Mouse (Mus musculus) left cerebral cortex, postnatal 10 days (tissue): ENCODE results near the gene Hist2h3c1. TPM values are rescaled to one million over a fixed set of nuclear protein-coding genes. Genes with fewer than 3 reads are reported as not detected.
"Not testable (repeated sequence)": the region's sequence is repeated elsewhere in the genome, so short reads cannot be mapped to it uniquely, and the experiment has no call there.

ENCODE experiments used
- DNase-seq, 2 experiments: peaks; one replicate each; pipeline ENCODE4 v3.0.0; 2021 to 2022; ENCODE audit warnings: low spot score in 2 of 2, mixed read lengths in 1 of 2; ENCODE audit errors: extremely low spot score in 1 of 2
- intact Hi-C: fragments of 180-260 bp; cut with DNase I; formaldehyde crosslinking; loops from one replicate; pipeline ENCODE4 v1.15.1; 2025
- total RNA-seq, 2 experiments: library from RNA; stranded (reverse); gene quantifications; 2 replicates each; pipeline ENCODE4 v1.2.3; 2021

Gene Hist2h3c1
- total RNA-seq, 2 experiments from 2014 or later = not detected

DNA sequence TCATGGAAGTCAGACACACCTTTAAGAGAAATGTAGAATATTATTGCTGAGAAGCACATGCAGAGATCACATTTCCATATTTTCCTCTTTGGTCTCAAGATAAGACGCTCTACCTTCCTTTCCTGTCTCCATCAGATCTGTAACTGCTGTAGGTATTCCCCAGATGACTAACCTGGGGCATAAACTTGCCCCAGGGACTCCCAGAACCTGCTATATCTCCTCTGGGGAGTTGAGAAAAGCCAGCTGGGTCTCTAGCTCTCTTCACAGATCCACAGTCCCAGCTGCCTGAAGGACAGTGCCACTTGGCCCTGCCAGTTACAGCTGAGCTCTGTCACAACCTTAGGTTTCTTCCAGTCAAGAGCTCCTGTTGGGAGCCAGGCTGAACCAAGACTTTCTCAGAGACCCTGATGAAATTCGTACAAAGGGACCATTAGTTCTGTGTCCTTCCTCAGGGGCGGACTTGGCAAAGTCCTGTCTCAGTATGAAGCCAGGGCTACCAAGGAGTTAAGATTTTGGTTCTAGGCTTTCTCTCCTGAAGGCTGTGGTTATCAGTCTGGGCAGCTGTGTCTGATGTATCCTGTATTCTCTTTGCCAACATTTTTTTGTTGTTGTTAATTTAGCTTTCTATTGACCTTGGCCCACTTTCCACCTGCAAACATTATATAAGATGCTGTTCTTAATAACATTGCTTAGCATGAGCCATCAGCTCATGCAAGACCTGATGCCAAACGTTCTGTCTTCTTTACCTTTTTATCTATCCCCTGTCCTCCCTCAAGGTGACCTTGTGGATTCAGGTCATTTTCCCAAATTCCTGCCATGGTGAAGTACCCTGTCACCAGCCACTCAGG is 15.4 kb upstream of the Hist2h3c1 start:
- DNase-seq = no peak
- intact Hi-C loops = no loop called here

DNA sequence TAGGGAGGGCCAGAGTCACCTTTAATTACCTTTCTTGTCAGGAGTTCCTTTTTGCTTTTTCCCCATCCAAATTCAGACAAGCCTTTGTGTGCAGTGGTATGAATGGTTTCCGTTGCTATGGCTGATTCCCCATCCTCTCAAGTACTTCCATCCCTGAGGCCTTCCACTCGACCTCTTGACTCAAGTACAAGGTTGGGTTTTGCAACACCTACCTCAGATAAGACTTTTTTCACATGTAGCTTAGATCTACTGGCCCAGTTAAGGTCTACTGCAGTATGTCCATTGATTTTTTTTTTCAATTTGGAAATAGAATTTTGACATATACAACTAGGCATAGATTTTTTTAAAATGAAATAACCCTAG is 14.7 kb upstream of the Hist2h3c1 start:
- intact Hi-C loops = no loop called here
- no peak for DNase-seq

DNA sequence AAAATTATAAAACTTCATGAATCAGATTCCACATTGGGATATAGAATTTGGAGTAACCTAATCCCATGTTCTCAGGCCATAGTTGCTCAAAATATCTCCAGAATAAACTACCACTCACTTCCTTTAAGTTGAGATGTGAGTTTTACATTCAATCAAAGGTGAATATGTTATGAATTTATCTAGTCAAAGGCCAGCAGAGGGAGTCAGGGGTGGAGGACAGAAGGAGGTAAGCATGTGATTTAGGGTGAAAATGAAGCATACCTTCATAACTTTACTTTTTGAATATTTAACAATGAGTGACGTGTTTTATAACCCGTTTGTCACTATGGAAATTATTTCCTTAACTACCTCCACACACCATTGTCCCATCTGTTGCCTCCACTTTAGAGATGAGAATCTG is 11.6 kb upstream of the Hist2h3c1 start:
- intact Hi-C loops = no loop called here
- DNase-seq = no peak

DNA sequence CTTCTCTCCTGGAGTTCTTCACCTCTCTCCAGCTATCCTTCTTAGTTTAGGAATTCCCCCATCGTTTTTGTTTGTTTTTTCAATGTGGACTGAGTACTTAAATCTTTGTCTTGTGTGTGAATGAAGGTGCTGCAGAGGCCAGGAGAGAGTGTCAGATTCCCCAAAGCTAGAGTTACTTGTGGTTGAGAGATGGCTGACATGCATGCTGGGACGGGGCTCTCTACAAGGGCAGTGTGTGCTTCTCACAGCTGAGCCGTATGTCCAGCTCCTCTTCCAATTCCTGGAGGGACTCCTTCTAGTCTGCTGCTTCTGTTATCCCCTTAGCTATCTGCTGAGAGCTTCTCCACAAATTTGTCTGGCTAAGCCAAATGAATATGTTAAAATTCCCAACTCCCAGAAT is 10.6 kb upstream of the Hist2h3c1 start:
- intact Hi-C loops = no loop called here
- DNase-seq = no peak

DNA sequence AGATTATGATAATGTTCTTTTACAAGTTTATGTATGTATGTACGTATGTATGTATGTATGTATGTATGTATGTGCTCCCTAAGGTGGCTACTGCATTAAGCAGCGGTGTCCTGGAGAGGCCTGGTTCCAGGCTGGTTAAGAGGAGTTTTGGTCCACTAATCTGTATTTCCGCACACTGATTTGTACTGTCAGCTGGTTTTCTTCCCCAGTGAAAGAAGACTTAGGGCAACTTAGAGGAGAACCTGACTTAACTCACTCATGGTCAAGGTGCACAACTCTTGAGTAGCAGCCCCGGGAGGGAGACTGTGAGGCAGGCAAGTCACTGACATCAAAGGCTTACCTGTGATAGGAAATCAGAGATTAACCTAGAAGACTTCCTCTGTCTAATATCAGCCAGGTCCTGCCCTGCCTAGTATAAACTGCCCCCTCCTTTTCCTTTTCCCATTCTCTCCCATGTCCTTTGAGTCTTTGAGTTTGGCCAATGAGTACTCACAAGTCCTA is 9.6 kb upstream of the Hist2h3c1 start:
- intact Hi-C loops = no loop called here
- no peak for DNase-seq

DNA sequence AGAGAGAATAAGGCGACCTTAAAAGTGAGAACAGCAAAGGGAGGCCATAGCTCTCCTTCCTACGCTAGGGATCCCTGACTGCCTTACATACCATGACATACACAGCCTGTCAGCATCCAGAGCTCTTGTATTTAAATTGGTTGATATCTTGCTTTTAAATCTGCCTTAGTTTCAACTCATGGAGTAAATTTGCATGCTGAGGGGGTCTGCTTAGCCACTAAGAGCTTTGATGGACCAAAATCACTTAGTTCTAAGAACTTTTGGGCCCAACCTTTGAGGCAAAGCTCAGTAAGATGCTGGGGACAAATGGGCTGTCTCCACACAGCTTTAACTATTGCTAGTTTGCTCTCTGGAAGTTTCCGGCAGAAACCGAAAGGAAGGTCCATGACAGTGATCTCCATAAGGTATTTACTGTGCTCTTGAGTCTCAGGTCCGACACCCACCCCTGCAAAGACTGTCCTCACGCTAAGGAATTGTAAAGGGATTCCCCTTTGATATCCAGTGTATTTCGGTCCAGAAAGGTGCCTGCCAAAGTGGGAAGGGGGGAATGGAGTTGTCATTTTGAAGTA is 9.1 kb upstream of the Hist2h3c1 start:
- no peak for DNase-seq
- intact Hi-C loops = no loop called here

DNA sequence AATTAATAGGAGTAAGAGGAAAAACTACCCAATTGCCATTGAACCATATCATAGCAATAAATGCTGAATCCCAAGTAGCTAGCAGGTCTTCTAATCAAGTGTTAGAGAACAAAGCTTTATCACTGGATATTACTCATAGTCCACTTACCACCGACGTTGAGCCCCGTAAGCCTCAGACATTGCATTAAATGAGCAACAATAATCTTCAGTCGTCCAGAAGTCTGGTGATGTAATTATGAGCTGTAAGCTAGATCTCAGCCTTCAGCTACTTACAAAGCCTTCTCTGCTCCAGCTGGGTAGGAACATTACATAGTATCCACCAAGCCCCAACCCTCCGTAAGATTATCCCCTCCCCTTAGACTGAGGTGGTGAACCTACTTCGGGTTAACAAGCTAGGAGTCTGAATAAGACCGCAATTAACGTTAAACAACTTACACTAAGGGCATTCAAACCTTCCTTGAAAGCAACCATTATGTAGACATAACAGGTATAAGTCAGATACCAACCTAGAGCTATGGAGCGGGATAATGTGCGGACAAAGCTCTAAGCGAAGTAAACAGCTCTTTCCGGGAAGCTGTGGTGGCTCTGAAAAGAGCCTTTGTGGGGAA is 8.5 kb upstream of the Hist2h3c1 start:
- intact Hi-C loops = no loop called here
- DNase-seq = no peak

DNA sequence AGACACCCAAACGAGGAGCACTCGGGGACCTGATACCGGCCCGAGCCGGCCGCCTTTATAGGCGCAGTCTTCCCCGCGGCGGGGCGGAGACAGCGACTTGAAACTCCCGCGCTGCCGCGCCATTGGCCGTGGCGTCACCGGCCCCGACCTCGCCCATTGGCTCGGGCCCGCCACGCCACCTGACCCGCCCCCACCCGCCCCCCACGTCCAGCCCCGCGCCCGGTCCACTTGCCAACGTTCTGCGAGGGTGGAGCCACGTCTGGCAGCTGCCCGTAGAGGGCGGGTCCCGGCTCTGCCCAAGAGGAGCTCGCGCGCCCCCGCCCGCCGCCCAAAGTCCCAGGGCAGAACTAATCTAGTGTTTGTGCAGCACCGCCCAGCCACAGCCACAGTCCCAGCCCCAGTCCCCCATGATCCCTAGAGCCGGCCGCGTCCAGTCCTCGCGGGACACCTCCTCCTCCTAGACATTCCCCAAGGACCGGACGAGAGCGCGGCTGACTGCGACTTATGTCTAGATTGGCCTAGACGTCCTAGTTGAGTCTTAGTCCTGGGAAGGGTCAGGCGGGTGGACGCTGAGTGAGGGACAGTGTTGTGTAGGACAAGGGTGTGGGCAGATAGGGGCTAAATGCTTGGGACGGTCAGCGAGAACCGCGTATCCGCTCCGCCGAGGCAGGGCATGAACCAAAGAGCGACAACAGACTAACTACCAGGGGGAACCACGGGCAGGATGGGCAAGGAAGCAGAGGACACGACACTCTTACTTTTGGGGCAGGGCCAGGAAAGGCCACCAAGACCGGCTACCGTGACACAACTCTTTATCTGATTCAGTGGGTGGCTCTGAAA is 7.3 kb upstream of the Hist2h3c1 start, which contains the start of gene Hist2h3c2:
Gene Hist2h3c2, minus strand, starts transcription at position 174 of the 840 bp plus-strand sequence.
- intact Hi-C loops, DNase-seq: not testable (repeated sequence)

DNA sequence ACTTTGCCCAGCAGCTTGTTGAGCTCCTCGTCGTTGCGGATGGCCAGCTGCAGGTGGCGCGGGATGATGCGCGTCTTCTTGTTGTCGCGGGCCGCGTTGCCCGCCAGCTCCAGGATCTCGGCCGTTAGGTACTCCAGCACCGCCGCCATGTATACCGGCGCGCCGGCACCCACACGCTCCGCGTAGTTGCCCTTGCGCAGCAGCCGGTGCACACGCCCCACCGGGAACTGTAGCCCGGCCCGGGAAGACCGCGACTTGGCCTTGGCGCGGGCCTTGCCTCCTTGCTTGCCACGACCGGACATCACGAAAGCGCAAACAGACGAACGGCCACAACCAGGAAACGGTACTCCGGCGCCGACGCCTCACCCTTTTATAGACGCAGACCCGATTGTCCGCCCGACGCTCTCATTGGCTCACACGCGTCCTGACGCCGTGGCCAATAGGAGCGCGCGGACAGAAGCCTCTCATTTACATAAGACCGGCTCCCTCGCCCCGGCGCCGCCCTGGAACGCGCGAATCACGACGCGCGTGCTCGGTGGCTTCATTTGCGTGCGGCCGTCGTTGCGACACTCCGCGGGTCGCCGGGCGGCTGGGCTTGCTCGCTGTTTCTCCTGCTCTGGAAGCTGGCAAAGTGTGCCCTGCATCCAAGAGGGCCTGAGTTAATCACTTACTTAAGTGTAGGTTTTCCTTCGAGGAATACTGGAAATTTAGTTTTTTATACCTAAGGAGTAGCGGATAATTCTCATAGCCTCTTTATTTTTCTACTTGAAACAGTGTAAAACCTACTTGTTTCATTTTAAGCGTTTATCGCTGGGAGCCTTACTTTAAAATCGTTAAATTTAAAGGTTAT is 6.3 kb upstream of the Hist2h3c1 start, which contains the start of gene Hist2h2aa2:
Gene Hist2h2aa2, minus strand, starts transcription at position 328 of the 850 bp plus-strand sequence.
- intact Hi-C loops = not testable (repeated sequence)
- peak; percentile 96 for DNase-seq

DNA sequence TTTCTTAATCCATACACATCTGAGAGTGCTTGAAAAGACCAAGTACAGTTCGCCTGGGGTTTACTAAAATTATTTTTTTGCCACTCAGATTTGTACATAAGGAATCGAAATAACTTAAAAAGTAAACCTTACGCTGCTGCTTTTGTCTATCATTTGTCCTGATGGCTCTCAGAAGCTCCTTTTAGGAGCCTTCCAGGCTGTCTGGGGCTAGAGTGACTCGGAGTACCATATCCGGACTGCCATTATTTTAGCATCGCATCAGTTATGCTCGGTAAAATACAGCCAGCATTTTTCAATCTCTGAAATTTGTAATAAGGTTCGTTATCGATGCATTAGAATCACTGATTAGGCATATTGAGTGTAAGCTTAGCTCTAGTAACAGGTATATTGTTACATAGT is 5.7 kb upstream of the Hist2h3c1 start:
- intact Hi-C loops = no loop called here
- no peak for DNase-seq

DNA sequence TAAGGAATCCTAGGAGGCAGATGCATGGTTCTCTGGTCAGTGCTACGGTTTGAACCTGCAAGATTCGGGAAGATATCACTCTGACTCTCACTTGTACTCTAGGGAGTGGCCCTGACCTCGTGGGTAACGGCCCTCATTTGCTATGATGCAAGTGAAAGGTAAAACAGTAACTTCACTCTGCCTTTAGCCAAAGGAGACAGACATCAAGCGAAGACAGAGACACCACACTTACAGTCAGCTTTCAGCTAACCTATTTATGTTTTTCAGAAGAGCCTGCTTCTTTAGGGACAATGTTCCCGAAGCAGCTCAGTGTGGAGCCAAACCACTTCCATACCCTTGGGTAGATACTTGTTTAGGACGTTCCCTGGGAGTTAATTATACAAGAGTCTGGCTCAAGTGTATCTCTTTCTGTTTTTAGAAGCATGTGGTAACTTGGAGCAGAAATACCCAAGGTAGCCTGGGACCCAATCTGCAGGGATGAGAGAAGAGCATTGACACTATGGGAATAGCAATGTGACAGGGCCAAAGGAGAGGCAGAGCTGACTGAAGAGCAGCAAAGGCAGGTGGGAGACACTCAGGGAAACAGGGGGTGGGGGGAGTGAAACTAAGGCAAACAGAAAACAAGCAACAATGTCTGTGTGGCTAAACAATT is 2.4 kb upstream of the Hist2h3c1 start:
- intact Hi-C loops = no loop called here
- no peak for DNase-seq

DNA sequence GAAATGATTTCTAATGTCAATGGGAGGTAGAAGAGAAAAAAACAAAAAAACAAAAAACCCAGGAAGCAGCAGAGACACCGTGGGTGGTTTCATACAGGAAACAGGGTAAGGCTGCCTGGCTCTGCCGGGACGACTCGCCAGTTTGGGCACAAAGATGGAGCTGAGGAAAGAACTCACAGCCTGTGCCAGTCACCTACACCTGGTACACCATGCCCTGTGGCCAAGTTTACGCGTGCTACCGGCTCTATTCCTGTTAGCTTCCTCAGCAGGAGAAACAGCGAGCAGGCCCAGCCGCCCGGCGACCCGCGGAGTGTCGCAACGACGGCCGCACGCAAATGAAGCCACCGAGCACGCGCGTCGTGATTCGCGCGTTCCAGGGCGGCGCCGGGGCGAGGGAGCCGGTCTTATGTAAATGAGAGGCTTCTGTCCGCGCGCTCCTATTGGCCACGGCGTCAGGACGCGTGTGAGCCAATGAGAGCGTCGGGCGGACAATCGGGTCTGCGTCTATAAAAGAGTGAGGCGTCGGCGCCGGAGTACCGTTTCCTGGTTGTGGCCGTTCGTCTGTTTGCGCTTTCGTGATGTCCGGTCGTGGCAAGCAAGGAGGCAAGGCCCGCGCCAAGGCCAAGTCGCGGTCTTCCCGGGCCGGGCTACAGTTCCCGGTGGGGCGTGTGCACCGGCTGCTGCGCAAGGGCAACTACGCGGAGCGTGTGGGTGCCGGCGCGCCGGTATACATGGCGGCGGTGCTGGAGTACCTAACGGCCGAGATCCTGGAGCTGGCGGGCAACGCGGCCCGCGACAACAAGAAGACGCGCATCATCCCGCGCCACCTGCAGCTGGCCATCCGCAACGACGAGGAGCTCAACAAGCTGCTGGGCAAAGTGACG is 1.2 kb upstream of the Hist2h3c1 start, which contains the start of gene Hist2h2aa1:
Gene Hist2h2aa1, plus strand, starts transcription at position 495 of the 884 bp plus-strand sequence.
- intact Hi-C loops = not testable (repeated sequence)
- peak; percentile 79 to 89 for DNase-seq

DNA sequence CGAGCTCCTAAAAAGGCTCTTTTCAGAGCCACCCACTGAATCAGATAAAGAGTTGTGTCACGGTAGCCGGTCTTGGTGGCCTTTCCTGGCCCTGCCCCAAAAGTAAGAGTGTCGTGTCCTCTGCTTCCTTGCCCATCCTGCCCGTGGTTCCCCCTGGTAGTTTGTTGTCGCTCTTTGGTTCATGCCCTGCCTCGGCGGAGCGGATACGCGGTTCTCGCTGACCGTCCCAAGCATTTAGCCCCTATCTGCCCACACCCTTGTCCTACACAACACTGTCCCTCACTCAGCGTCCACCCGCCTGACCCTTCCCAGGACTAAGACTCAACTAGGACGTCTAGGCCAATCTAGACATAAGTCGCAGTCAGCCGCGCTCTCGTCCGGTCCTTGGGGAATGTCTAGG is 467 bp upstream of the Hist2h3c1 start:
- intact Hi-C loops, DNase-seq: not testable (repeated sequence)

DNA sequence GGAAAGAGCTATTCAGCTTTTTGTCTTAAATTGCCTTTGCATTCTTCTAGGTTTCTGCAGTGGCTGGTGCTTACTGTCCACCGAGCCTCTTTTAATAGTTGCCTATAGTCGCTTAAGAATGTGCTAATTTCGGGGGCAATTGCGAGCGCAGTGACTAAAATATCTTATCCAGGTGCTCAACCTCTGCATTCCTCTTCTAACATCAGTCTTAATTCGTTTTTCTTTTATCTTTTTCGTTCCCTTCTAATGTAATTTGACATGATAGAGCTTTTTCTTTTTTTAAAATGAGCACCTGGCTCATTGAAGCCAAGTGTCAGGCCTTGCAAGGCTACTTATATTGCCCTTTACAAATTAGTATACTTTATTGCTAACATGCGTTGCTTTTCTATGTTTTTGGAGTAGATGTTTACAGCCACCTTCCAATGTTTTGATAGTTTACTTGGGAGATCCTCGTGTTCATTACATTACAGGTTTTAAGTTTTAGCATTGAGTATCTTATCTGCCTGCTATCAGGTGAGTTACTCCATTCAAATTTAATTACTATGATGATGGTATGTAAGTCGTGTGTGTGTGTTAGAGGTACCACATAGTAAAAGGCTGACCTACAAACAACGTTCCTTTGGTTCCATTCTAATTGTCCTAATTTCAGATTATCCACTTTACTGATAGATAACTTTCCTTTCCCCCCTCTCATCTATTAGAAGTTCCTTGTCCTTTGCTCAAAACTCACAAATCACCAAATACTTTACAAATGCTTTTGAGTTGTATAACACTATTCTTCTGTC is 1.1 kb downstream of the Hist2h3c1 start:
- DNase-seq = no peak
- intact Hi-C loops = no loop called here

DNA sequence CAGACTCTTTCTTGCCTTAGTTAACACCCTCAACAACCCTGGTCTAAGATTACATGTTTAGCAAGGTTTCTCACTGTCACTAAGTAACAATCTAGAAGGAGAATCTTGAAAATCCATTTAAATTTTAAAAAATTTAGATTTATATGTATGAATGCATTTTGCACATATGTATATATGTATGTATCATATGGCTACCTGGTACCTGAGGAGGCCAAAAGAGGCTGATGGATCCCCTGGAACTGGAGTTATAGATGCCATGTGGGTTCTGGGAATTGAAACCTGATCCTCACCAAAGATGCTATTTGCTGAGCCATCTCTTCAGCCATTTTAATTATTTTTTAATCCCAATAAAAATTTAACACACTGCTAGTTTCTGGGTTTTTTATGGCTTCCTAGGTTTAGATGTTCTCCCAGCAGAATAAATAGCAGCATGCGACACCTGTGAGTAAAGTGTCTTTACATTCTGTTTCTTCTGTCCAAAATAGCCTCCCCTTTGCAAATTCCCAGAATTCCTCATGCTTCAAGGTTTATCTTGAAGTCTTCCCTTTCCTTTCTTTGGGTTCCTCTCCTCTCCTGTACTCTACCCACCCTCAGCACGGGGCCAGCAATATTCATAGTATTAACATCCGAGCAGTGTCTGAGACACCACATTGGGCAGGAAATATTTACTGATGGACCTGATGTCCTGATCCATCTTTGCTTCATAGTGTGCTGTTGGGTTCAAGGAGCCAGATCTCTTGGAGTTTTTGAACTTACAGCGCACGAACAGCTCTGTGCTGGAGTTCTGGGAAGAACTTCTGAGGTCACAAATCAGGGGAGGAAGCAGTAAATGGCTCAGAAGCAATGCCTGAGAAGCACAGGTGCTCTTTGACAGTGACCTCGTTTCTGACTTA is 1.9 kb downstream of the Hist2h3c1 start:
- no peak for DNase-seq
- intact Hi-C loops = no loop called here
